Mouse (Mus musculus) ovary, adult 18-20 months (tissue): Measurements from ENCODE around the gene Akr1c18.
"Not testable (repeated sequence)": the region's sequence is repeated elsewhere in the genome, so short reads cannot be mapped to it uniquely, and the experiment has no call there.

Experiments
- DNase-seq: peaks from one replicate; pipeline ENCODE4 v3.0.0; 2022; ENCODE audit warnings: low spot score, mixed read lengths

Gene Akr1c18

DNA sequence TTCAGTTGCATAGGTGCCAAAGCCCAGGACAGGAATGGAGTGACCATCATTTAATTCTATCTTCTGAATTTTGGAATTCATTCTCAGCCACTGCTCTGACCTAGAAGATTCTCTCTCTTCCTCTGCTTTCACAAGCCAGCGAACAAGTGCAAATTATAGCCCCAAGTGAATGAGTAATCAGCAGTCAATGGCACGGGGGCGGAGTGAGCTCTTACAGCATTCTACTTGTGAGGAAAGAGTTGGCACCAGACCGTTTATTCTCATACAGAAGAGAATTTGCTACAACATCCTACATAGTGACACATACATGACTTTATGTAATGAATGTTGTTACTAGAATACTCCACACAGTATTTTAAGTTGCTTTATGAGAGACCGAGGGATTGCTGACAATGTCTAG, at the start of gene Akr1c18:
Gene Akr1c18, minus strand, starts transcription at position 137 of the 400 bp plus-strand sequence.
- no peak for DNase-seq

- no peak for DNase-seq
Observed at GRCm38 (mm10) chr13:4192511-4192910, 42.1 kb upstream of the Akr1c18 start.

- no peak for DNase-seq
Observed at GRCm38 (mm10) chr13:4190904-4191303, 40.5 kb upstream of the Akr1c18 start, which contains the start of gene Akr1c13. Gene Akr1c13, plus strand, starts transcription at chr13:4191150.

DNA sequence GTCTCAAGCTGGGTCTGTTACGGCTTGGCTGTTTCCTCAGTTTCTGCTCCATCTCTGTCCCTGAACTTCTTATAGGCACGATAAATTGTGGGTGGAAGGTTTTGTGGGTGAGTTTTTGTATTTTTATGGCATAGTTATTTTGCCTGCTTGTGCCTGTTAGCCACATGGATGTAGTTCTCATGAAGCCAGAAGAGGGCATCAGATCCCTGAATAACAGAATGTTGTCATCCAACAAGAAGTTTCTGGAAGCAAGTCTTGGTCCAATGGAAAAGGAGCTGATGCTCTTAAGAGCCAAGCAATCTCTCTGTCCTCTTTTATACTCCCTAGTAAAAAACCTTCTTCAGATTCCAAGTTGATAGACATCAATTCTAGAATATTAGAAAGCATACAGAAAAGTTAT, 37.7 kb upstream of the Akr1c18 start:
- no peak for DNase-seq

DNA sequence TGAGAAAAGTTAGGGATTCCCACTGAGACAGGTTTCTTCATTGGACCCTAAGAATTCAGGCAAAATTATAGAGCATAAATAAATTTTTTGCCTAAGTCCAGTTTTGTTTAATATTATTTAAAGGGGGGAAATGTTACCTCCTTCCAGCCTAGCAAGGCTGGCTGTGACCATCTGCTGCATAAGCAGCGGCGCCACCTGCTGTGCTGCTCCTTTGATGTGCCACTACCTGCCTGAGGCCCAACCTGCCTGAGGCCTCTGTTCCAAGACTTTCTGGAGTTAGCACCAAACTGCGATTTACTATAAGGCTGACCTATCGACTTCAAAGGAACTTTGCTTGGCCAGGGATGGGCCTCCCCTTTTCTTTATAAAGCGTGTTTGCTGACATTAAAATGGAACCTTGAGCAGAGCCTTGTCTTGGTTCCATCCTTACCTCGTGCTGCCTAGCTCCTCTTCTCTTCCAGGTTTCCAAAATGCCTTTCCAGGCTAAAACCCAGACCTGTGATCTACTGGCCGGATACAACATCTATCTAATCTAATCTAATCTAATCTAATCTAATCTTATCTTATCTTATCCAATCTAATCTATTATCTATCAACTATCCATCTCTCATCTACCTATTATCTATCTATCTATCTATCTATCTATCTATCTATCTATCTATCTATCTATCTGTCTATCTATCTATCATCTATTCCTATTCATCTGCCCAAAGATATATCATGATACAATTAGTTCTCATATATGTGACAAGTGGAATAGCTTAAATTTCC, 36.4 kb upstream of the Akr1c18 start:
- not testable (repeated sequence) for DNase-seq

GRCm38 (mm10) chr13:4183116-4183515, 32.7 kb upstream of the Akr1c18 start:
- DNase-seq = no peak

DNA sequence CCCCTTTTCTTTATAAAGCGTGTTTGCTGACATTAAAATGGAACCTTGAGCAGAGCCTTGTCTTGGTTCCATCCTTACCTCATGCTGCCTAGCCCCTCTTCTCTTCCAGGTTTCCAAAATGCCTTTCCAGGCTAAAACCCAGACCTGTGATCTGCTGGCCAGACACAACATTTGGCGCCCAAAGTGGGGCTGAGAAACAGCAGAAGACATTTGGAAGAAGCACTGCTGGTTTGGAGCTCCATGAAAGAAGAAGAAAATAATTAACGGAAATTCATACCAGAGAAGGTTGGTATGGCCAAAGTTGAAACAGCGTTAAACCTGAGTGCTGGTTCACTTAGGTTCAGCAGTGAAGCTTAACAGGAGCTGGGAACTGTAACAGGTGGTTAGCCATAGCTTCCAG, 30.9 kb upstream of the Akr1c18 start:
- not testable (repeated sequence) for DNase-seq

GRCm38 (mm10) chr13:4172978-4173377, 22.5 kb upstream of the Akr1c18 start:
- DNase-seq = no peak

DNA sequence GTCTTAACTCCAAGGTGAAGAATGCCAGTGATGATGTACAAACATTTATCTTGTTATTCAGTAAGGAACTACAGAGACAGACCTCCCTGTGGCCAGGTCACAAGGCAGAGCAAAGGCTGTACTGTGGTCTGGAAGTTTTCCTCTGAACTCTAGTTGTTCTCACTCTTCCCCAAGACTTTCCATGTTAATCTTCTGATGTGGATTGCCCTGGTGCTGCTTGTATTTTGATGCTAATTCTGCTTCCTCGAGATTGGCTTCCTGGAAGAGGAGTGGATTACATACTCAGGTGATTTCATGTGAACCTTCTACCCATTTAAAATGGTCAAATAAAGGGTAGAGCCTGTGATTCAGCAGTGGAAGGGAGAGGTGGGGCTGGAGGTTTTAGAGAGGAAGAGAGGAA, 17.6 kb upstream of the Akr1c18 start:
- no peak for DNase-seq

GRCm38 (mm10) chr13:4155286-4155685, 4.8 kb upstream of the Akr1c18 start:
- no peak for DNase-seq

DNA sequence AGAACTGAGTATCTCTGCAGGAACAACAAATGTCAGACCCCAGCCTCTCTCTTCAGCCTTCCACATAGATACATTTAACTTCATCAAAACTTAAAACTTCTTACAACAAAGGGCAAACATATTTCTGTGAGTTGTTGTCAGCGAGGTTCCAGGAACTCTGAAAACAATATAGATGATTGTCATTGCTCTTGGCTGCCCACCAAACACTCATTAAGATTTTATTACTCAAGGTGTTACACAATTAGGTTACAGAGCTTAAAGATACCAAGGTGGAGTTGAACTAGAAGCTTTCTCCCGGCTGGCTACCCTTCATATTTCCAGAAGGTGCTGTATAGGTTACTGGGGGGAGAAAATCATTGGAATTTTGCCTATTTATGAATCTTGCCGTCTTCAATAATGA, 3.1 kb upstream of the Akr1c18 start:
- no peak for DNase-seq

DNA sequence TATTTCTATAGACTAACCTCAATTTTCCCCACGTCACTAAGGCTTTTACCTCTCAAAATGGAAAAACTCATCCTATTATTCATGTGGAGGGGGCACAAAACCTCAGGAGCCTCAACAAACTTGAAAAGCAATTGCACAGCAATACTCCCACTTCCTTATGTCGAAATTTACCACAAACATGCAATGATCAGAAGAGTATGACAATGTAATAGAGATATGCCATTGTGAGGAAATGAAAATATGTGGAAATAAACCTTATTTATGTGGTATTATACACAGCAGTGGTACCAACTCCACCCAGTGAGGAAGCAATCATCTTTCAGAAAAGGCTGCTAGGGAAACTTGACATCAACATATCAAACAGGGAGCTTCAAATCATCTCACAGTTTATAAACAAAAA, 2.5 kb upstream of the Akr1c18 start:
- DNase-seq = no peak

DNA sequence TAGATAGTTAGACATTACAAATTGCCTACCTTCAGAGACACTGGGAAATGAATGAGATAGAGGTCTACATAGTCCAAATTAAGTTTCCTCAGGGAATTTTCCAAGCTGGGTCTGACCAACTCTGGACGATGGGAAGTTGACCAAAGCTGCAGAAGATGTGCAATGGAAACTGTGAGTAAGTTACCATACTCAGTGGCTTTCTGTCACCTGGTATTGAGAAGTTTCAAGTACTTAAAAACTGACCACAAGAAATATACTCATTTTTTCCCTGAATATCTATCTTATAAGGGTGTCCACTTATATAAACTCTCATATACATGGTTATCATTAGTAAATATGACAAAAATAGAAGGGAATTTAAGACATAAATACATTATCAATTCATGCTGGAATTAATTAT, 6.2 kb downstream of the Akr1c18 start:
- no peak for DNase-seq

DNA sequence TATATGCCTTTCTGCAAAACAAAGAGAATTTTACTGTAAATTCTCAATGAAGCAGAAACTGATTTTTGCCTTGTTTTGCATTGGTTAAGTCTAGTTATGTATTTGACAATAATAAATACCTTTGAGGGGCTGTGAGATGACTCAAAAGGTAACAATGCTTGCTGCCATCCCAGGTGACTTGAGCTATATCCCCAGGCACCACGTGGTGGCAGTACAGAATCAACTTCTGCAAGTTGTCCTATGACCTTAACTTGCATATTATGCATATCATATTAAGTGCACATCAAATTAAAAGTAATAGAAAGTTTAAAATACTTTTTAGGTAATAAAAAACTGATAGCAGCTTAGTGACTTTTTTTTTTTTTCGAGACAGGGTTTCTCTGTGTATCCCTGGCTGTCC, 17.4 kb downstream of the Akr1c18 start:
- no peak for DNase-seq

DNA sequence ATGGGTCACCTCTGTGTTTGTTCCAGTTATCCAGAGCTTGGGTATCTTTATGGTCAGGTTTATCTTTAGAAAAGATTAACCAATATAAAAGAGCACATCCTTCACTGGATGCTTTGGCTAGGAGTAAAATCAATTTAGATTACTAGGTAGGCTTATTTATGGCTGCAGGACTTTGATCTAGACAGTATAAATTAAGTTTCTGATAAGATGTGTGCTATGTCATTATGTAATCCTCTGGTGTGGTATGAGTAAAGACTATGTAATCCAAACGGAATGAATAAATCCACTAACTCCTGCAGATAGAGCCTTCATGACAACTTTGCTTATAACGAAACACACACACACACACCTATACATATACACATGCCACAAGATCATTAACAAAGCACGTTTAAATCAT, 18.7 kb downstream of the Akr1c18 start:
- no peak for DNase-seq

GRCm38 (mm10) chr13:4131317-4131716, 19.1 kb downstream of the Akr1c18 start:
- DNase-seq = no peak

GRCm38 (mm10) chr13:4129100-4129499, 21.4 kb downstream of the Akr1c18 start:
- DNase-seq = no peak

- DNase-seq = not testable (repeated sequence)
Observed at GRCm38 (mm10) chr13:4125846-4126245, 24.6 kb downstream of the Akr1c18 start.

- DNase-seq = not testable (repeated sequence)
Observed at GRCm38 (mm10) chr13:4124471-4124870, 26.0 kb downstream of the Akr1c18 start.

DNA sequence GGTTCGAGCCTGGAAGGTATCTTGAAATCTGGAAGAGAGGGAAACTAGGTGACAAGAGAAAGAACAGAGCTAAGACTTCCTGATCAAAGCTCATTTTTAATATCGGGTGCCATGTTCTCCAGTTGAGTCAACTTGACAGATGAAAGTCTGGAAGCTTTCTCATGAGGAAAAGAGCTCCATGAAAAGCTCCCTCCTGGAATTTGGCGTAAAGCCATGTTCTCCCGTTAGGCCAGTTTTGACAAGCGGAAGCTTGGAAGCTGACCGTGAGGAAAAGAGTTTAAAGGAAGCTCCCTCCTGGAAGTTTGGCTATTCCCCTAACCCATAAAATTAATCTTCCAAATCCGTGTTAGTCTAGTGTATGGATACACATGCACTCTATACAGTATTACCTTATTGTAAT, 27.3 kb downstream of the Akr1c18 start:
- no peak for DNase-seq

DNA sequence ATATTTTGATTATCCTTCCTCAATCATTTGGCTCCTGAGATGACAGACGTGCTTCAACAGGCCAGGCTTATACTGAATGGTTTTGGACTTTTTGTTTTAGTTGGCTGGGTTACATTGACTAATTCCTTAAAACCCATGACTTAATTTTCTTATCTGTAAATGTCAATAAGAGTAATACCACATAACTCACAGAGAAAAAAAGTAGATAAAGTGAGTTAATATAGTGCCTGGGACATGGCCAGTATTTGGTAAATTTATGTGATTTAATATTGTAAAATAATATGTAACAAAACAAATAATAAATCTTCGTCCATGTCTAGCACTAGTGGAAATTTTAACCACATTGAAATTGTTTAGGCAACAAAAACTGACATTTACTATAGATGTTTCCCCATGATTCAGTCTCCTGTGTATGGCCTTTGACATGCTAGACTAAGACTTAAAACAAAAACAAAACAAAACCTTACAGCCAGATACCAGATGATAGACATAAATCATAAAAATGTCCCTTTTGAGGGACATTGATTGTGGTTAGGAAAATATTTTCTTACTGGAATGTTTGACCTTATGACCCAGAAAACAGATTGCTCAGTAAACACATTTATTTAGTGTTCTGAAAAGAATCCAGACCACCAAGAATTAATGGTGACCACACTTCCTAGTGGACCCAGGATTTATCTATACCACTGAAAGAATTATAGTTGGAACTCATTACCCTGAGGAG, 31.1 kb downstream of the Akr1c18 start:
- no peak for DNase-seq

DNA sequence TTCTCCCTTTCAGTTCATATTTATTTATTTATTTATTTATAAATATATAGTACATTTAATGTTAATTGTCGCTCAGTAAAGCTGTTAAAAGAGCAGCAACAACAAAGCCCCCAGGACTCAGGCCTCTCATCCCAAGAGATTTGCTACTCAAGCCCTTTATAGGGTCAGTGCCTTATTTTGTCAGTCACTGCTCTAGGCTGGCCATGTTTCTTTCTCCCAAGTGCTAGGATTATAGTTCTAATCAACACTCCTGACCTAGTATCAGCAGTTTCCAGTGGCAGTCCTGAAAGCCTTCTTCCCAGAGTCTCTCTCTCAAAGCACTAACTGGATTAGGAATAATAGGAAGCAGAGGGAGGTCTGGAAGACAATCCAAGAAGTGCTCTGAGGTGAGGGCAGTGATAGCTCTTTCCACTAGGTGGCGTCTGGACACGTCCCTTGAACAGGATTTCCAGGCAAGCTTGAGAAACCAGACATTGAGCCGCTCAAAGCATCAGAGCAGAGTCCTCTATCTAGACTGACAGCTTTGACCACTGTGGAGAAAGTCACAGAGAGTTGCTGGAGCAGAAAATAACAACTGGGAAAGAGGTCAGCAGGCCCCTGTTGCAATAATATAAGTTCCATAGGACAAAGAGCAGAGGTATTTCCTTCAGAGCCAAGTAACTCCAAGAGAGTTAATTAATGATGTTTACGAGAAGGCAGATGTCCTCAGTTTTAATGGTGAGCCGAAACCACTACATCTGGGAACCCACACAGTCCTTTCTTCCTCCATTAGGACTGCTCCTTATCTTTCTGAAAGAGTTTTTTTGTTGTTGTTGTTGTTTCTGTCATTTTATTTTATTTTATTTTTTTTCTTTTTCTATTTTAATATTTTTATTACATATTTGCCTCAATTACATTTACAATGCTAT, 39.9 kb downstream of the Akr1c18 start:
- DNase-seq = peak; percentile 58
